Mouse (Mus musculus) midbrain, embryonic 14.5 days (tissue): ENCODE results near the gene Cct3. TPM values are rescaled to one million over a fixed set of nuclear protein-coding genes. Genes with fewer than 3 reads are reported as not detected.
"Not testable (repeated sequence)": the region's sequence is repeated elsewhere in the genome, so short reads cannot be mapped to it uniquely, and the experiment has no call there.

ENCODE experiments used
- ATAC-seq: fragments of 200-750 bp; cut with Nextera tagmentation; 2 replicates; pipeline ENCODE4 v1.8.0; 2017; ENCODE audit warnings: moderate number of reproducible peaks, moderate library complexity; ENCODE audit not compliant: low FRiP score, low TSS enrichment
- DNase-seq: peaks from one replicate; pipeline ENCODE4 v3.0.0-alpha.2; 2015
- H3K27ac ChIP-seq: fragments of 300-500 bp; sonication (generic); replicated peaks from 2 replicates; pipeline ENCODE4 v1.5.1; 2014; ENCODE audit warnings: mild to moderate bottlenecking, low read depth, low read length, moderate library complexity
- H3K27me3 ChIP-seq: fragments of 300-500 bp; sonication (generic); 2 replicates; pipeline ENCODE4 v1.6.1; 2014; ENCODE audit warnings: low read length, control low read depth, mixed read lengths; ENCODE audit not compliant: control insufficient read depth, insufficient read depth
- H3K36me3 ChIP-seq: fragments of 300-500 bp; sonication (generic); 2 replicates; pipeline ENCODE4 v1.6.1; 2014; ENCODE audit warnings: low read length, control low read depth; ENCODE audit not compliant: control insufficient read depth, insufficient read depth
- H3K4me1 ChIP-seq: fragments of 300-500 bp; sonication (generic); 2 replicates; pipeline ENCODE4 v1.6.1; 2014; ENCODE audit warnings: mild to moderate bottlenecking, antibody characterized with exemption, low read length, control low read depth; ENCODE audit not compliant: control insufficient read depth, insufficient read depth
- H3K4me2 ChIP-seq: fragments of 300-500 bp; sonication (generic); 2 replicates; pipeline ENCODE4 v1.6.1; 2014; ENCODE audit warnings: mild to moderate bottlenecking, low read length, moderate library complexity
- H3K4me3 ChIP-seq: fragments of 300-500 bp; sonication (generic); replicated peaks from 2 replicates; pipeline ENCODE4 v1.5.1; 2014; ENCODE audit warnings: low read depth, low read length
- H3K9ac ChIP-seq: fragments of 300-500 bp; sonication (generic); replicated peaks from 2 replicates; pipeline ENCODE4 v1.6.1; 2014; ENCODE audit warnings: mild to moderate bottlenecking, low read length, moderate library complexity
- H3K9me3 ChIP-seq: fragments of 300-500 bp; sonication (generic); 2 replicates; pipeline ENCODE4 v1.6.1; 2016; ENCODE audit warnings: low read length, control low read depth, mixed read lengths; ENCODE audit not compliant: control insufficient read depth
- WGBS: fragments of 180-500 bp; shearing (Covaris S2); extraction: QIAGEN DNeasy Blood & Tissue Kit; methylation state at CpG from one replicate; pipeline ENCODE4 v1.1.7; 2014; 5-methylcytosine and 5-hydroxymethylcytosine counted together
- polyA plus RNA-seq: library from polyadenylated mRNA; unstranded; fragments of >200 nt; fragmentation: Nextera tagmentation; extraction: Ambion mirVana; gene quantifications from 2 replicates; pipeline ENCODE4 v1.2.1, GENCODE M21; 2014

The Cct3 gene
- polyA plus RNA-seq, 1 experiment from 2014 or later, result 493 TPM

- H3K4me1 ChIP-seq, ATAC-seq, H3K4me2 ChIP-seq, H3K36me3 ChIP-seq, H3K27ac ChIP-seq, H3K27me3 ChIP-seq, DNase-seq, H3K4me3 ChIP-seq, H3K9me3 ChIP-seq, H3K9ac ChIP-seq: not testable (repeated sequence)
- 96% methylated on average over 14 of the region's 14 CpGs for WGBS
Measured at GRCm38 (mm10) chr3:88284815-88285564, 11.9 kb upstream of the Cct3 start.

- no CpG with 5 or more reads among the region's 2 CpGs for WGBS
- not testable (repeated sequence) for DNase-seq, ATAC-seq, H3K4me2 ChIP-seq, H3K9me3 ChIP-seq, H3K9ac ChIP-seq, H3K27me3 ChIP-seq, H3K4me1 ChIP-seq, H3K36me3 ChIP-seq, H3K27ac ChIP-seq, H3K4me3 ChIP-seq
Measured at GRCm38 (mm10) chr3:88285565-88285895, 11.4 kb upstream of the Cct3 start.

- no peak within 1 kb of the TSS for H3K9ac ChIP-seq
- H3K9me3 ChIP-seq, result no peaks in the 10 kb centered on the region
- H3K36me3 ChIP-seq, result no peaks in the 10 kb centered on the region
- no peak within 1 kb of the TSS for H3K4me2 ChIP-seq
- no peak within 1 kb of the TSS for H3K4me3 ChIP-seq
- H3K27ac ChIP-seq, result no peak within 1 kb of the TSS
- ATAC-seq (no peak), DNase-seq (no peak)
- H3K4me1 ChIP-seq, result no peaks in the 10 kb centered on the region
- WGBS, result 97% methylated on average over 4 of the region's 4 CpGs
- H3K27me3 ChIP-seq, result no peaks in the 10 kb centered on the region
Measured at GRCm38 (mm10) chr3:88287110-88287509, 9.8 kb upstream of the Cct3 start, which contains the start of gene Gm38392. Gene Gm38392 (minus strand): TSS chr3:88287210.

GRCm38 (mm10) chr3:88288133-88288713 lies 8.7 kb upstream of the Cct3 start:
- not testable (repeated sequence) for H3K27me3 ChIP-seq, ATAC-seq, H3K9ac ChIP-seq, DNase-seq, H3K27ac ChIP-seq, H3K4me3 ChIP-seq, H3K4me2 ChIP-seq, H3K4me1 ChIP-seq, H3K36me3 ChIP-seq, H3K9me3 ChIP-seq
- 79% methylated on average over 8 of the region's 10 CpGs for WGBS

GRCm38 (mm10) chr3:88291970-88292369 lies 4.9 kb upstream of the Cct3 start:
- Histone ChIP-seq H3K9ac (no peak overlapping the region), H3K27me3 (no peaks in the 10 kb centered on the region), H3K4me1 (no peaks in the 10 kb centered on the region), H3K4me3 (no peak overlapping the region), H3K9me3 (no peaks in the 10 kb centered on the region), H3K4me2 (no peak overlapping the region), H3K27ac (no peak overlapping the region), H3K36me3 (no peaks in the 10 kb centered on the region)
- WGBS, result 29% methylated on average over 4 of the region's 4 CpGs
- no peak for ATAC-seq
- DNase-seq, result peak; percentile 21

GRCm38 (mm10) chr3:88295272-88295671 lies 1.6 kb upstream of the Cct3 start:
- H3K9ac ChIP-seq, H3K4me1 ChIP-seq, H3K27me3 ChIP-seq, H3K27ac ChIP-seq, ATAC-seq, DNase-seq, H3K9me3 ChIP-seq: not testable (repeated sequence)
- peaks cover 14% of the 10 kb centered on the region for H3K36me3 ChIP-seq
- WGBS, result 80% methylated on average over 1 of the region's 1 CpGs
- peak overlapping the region; percentile 64; the same call in 1 of the 2 replicates for H3K4me2 ChIP-seq
- peak overlapping the region; percentile 57; the same call in 1 of the 2 replicates for H3K4me3 ChIP-seq

GRCm38 (mm10) chr3:88296110-88296560 lies 781 bp upstream of the Cct3 start:
- ATAC-seq (peak; percentile 32), DNase-seq (no peak)
- peaks cover 9% of the 10 kb centered on the region for H3K4me1 ChIP-seq
- peak overlapping the region; percentile 57 for H3K4me3 ChIP-seq
- no peaks in the 10 kb centered on the region for H3K9me3 ChIP-seq
- H3K27ac ChIP-seq, result peak overlapping the region; percentile 82
- H3K27me3 ChIP-seq, result no peaks in the 10 kb centered on the region
- H3K9ac ChIP-seq, result peak overlapping the region; percentile 48
- peaks cover 23% of the 10 kb centered on the region for H3K36me3 ChIP-seq
- H3K4me2 ChIP-seq, result peak overlapping the region; percentile 64
- WGBS, result under 1% methylated on average over 12 of the region's 12 CpGs

GRCm38 (mm10) chr3:88297321-88297851 lies 470 bp downstream of the Cct3 start:
- WGBS, result under 1% methylated on average over 30 of the region's 30 CpGs
- no peaks in the 10 kb centered on the region for H3K9me3 ChIP-seq
- ATAC-seq (peak; percentile 15; the same call in 1 of the 2 replicates), DNase-seq (peak; percentile 47)
- peaks cover 9% of the 10 kb centered on the region for H3K4me1 ChIP-seq
- no peaks in the 10 kb centered on the region for H3K27me3 ChIP-seq
- peak overlapping the region; percentile 69 for H3K4me2 ChIP-seq
- H3K36me3 ChIP-seq, result peaks cover 35% of the 10 kb centered on the region
- peak overlapping the region; percentile 68 for H3K9ac ChIP-seq
- H3K27ac ChIP-seq, result peak overlapping the region; percentile 84
- H3K4me3 ChIP-seq, result peak overlapping the region; percentile 57
